Mouse (Mus musculus): ENCODE measurements around the gene Olfr524. TPM values are rescaled to one million over a fixed set of nuclear protein-coding genes. Genes with fewer than 3 reads are reported as not detected.

Olfr524 gene
- total and polyA plus RNA-seq, 3 experiments = not detected

DNA sequence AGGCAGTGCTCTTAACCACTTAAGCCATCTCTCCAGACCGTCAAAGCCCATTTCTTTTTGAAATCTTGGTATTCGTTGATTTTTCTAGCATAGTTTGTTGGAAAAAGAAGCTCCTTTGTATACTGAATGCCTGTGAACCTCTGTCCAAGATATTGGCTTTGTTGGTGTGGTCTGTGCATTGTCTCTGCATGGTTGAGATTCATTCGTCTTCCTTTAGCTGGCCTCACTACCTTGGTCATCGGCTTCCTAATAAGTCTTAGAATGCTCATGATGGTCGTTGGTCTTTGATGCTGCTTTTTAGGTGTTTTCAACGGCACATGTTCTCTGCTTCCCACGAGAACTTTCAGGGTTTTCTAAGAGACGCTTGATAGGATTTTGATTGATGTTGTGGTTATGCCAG lies 9.8 kb downstream of the Olfr524 start:
- no peak for DNase-seq (ENCODE audit: low read depth, low spot score)
- H3K27ac ChIP-seq (ENCODE audit: control insufficient read depth, low read depth, low read length) = no peak overlapping the region

DNA sequence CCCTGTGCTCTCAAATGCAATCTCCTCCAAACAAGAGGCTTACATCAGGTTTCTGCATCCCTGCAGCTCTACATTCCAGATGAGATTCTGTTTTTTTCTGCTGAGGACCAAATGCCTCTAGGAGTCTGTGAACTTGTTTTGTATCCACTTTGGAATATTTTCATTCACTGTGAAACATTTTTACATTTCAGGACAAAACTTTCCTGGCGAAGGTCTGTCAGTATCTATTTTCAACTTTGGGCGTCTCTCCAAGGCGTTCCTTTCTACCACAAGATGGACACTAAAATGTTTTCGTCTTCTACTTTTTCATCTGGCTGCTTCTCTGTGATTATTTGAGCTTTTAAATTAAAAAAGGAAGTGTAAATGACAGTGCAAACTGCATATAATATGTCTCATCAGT lies 11.7 kb downstream of the Olfr524 start:
- Histone ChIP-seq H3K27ac (ENCODE audit: control insufficient read depth, low read depth, low read length) (no peak overlapping the region), H3K4me1 (ENCODE audit: control insufficient read depth in 1 of 2, insufficient read depth in 2 of 2, low read length in 2 of 2) (peaks cover 0 to 3% of the 10 kb centered on the region in 2 experiments; a peak in 2 of 4 replicates), H3K9me3 (replicated peaks; ENCODE audit: insufficient read depth, low read length) (no peaks in the 10 kb centered on the region), H3K27me3 (ENCODE audit: control insufficient read depth in 1 of 2, insufficient read depth in 2 of 2, low read length in 2 of 2) (no peaks in the 10 kb centered on the region), H3K36me3 (ENCODE audit: control insufficient read depth in 1 of 2, insufficient read depth in 2 of 2, low read length in 2 of 2) (no peaks in the 10 kb centered on the region), H3K9ac (ENCODE audit: control insufficient read depth, low read depth, low read length, poor library complexity, severe bottlenecking) (no peak overlapping the region), H3K79me2 (ENCODE audit: control insufficient read depth, insufficient read depth, low read length, poor library complexity) (no peaks in the 10 kb centered on the region), H3K4me3 (ENCODE audit: control insufficient read depth in 1 of 2, insufficient read depth in 1 of 2, low read depth in 2 of 2, low read length in 2 of 2) (no peak overlapping the region)
- DNase-seq (ENCODE audit: low read depth, low spot score) = no peak
- TF ChIP-seq TAL1 (IDR thresholded peaks at IDR 0.05; ENCODE audit: low read length) = no peak
- TF ChIP-seq RAD21 (IDR thresholded peaks at IDR 0.05; ENCODE audit: low read depth, low read length) = no peak
- TF ChIP-seq ZNF384 (IDR thresholded peaks at IDR 0.05; ENCODE audit: low read depth, low read length) = no peak
- TF ChIP-seq MAZ (IDR thresholded peaks at IDR 0.05; ENCODE audit: low read depth, low read length) = no peak

More for the DNA sequence above, 9.8 kb downstream of the Olfr524 start:
- H3K79me2 ChIP-seq (ENCODE audit: control insufficient read depth, insufficient read depth, low read length, poor library complexity) = no peaks in the 10 kb centered on the region
- peaks cover 0 to 10% of the 10 kb centered on the region in 2 experiments; a peak in 2 of 4 replicates for H3K4me1 ChIP-seq (ENCODE audit: control insufficient read depth in 1 of 2, insufficient read depth in 2 of 2, low read length in 2 of 2)
- no peak overlapping the region for H3K4me3 ChIP-seq (ENCODE audit: control insufficient read depth in 1 of 2, insufficient read depth in 1 of 2, low read depth in 2 of 2, low read length in 2 of 2)
- H3K9me3 ChIP-seq (replicated peaks; ENCODE audit: insufficient read depth, low read length) = no peaks in the 10 kb centered on the region
- no peak for TF ChIP-seq ZNF384 (IDR thresholded peaks at IDR 0.05; ENCODE audit: low read depth, low read length)
- TF ChIP-seq SIN3A (IDR thresholded peaks at IDR 0.05; ENCODE audit: low read length) = no peak
- no peak for TF ChIP-seq MAZ (IDR thresholded peaks at IDR 0.05; ENCODE audit: low read depth, low read length)
- TF ChIP-seq JUND (IDR thresholded peaks at IDR 0.05; ENCODE audit: low read depth, low read length) = no peak
- TF ChIP-seq ZKSCAN1 (IDR thresholded peaks at IDR 0.05; ENCODE audit: low read depth, low read length) = no peak
- TF ChIP-seq MAX (IDR thresholded peaks at IDR 0.05; ENCODE audit: low read length) = no peak
- TF ChIP-seq CHD1 (IDR thresholded peaks at IDR 0.05; ENCODE audit: low read depth, low read length) = no peak
- TF ChIP-seq ETS1 (IDR thresholded peaks at IDR 0.05; ENCODE audit: low read depth, low read length) = no peak
- TF ChIP-seq HCFC1 (IDR thresholded peaks at IDR 0.05; ENCODE audit: low read depth, low read length) = no peak
- no peak for TF ChIP-seq RCOR1 (IDR thresholded peaks at IDR 0.05; ENCODE audit: low read depth, low read length)
- TF ChIP-seq TCF12 (IDR thresholded peaks at IDR 0.05; ENCODE audit: low read depth, low read length) = no peak
- TF ChIP-seq USF1 (IDR thresholded peaks at IDR 0.05; ENCODE audit: low read depth, low read length) = no peak
- TF ChIP-seq MYB (IDR thresholded peaks at IDR 0.05; ENCODE audit: low read depth, low read length) = no peak
- TF ChIP-seq POLR2AphosphoS2 (IDR thresholded peaks at IDR 0.05; ENCODE audit: low read length) = no peak
- TF ChIP-seq MYC (IDR thresholded peaks at IDR 0.05; ENCODE audit: low read depth, low read length) = no peak
- TF ChIP-seq MAFK (IDR thresholded peaks at IDR 0.05; ENCODE audit: borderline replicate concordance, low read depth, low read length) = no peak
- TF ChIP-seq BHLHE40 (IDR thresholded peaks at IDR 0.05; ENCODE audit: borderline replicate concordance, low read depth, low read length) = no peak
- no peak for TF ChIP-seq MEF2A (IDR thresholded peaks at IDR 0.05; ENCODE audit: extremely low read depth, insufficient replicate concordance, low read depth, low read length, poor library complexity, severe bottlenecking)
- H3K9ac ChIP-seq (ENCODE audit: control insufficient read depth, low read depth, low read length, poor library complexity, severe bottlenecking) = no peak overlapping the region
- H3K36me3 ChIP-seq (ENCODE audit: control insufficient read depth in 1 of 2, insufficient read depth in 2 of 2, low read length in 2 of 2) = peaks cover 0 to 3% of the 10 kb centered on the region in 2 experiments; a peak in 2 of 4 replicates
- H3K27me3 ChIP-seq (ENCODE audit: control insufficient read depth in 1 of 2, insufficient read depth in 2 of 2, low read length in 2 of 2) = no peaks in the 10 kb centered on the region
